Mouse (Mus musculus): ENCODE measurements around the gene Slc15a3. TPM values are rescaled to one million over a fixed set of nuclear protein-coding genes. Genes with fewer than 3 reads are reported as not detected.

The Slc15a3 gene
- polyA plus RNA-seq, 1 experiment: 6.7 TPM

DNA sequence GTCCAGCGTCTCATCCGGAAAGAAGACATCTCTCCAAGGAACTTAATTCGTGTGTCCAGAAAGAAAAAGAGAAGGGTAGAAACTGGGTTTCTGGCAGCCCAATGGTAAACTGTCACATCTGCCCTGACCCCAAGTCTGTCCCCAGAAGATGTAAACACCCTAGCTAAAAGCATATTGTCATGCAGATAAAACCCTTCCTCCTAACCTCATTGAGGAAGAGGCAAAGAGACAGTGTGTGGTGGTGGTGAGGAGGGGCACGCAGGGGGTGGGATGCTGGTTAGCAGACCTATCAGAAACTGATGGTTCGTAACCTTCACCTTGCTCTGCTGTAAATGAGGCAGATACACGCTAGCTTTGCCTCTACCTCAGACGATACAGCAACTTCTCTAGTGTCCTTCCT, 18.2 kb upstream of the Slc15a3 start:
- Histone ChIP-seq H3K36me3 (ENCODE audit: control insufficient read depth, insufficient read depth, low read length) (no peaks in the 10 kb centered on the region), H3K27me3 (replicated peaks; ENCODE audit: control insufficient read depth, insufficient read depth, low read length) (no peaks in the 10 kb centered on the region), H3K4me3 (ENCODE audit: insufficient read depth, low read depth, low read length) (no peak overlapping the region), H3K27ac (ENCODE audit: insufficient read depth, low read depth, low read length) (no peak overlapping the region), H3K4me1 (ENCODE audit: control insufficient read depth, insufficient read depth, low read length) (no peaks in the 10 kb centered on the region)
- 76% methylated on average over 7 of the region's 7 CpGs for WGBS
- TF ChIP-seq POLR2A (IDR thresholded peaks at IDR 0.05; ENCODE audit: low read depth, low read length): no peak
- TF ChIP-seq CTCF (conservative IDR thresholded peaks at IDR 0.05; ENCODE audit: insufficient read depth, insufficient read length, low read depth, low read length): no peak
- no peak for DNase-seq

DNA sequence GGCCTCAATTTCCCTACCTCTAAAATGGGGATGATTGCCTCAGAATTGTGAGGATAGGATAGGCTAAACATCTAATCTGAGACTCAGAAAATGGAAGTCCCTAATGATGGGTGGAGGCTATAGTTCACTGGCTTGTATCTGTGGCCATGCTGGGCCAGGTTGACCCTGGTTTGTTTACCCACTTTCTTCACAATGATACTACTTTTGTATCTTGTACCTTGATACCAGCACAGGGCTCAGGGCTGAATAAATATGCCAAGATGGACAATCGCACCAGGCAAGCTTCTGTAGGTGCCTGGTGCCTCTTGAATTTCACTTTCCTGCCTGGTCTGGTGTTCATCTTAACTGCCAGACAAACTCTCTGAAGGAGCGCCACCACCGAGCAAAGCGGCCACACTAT, 17.0 kb upstream of the Slc15a3 start:
- DNase-seq: no peak
- Histone ChIP-seq H3K36me3 (ENCODE audit: control insufficient read depth, insufficient read depth, low read length) (no peaks in the 10 kb centered on the region), H3K27ac (ENCODE audit: insufficient read depth, low read depth, low read length) (no peak overlapping the region), H3K4me3 (ENCODE audit: insufficient read depth, low read depth, low read length) (no peak overlapping the region), H3K4me1 (ENCODE audit: control insufficient read depth, insufficient read depth, low read length) (no peaks in the 10 kb centered on the region), H3K27me3 (replicated peaks; ENCODE audit: control insufficient read depth, insufficient read depth, low read length) (no peaks in the 10 kb centered on the region)
- 95% methylated on average over 4 of the region's 4 CpGs for WGBS
- no peak for TF ChIP-seq CTCF (conservative IDR thresholded peaks at IDR 0.05; ENCODE audit: insufficient read depth, insufficient read length, low read depth, low read length)
- TF ChIP-seq POLR2A (IDR thresholded peaks at IDR 0.05; ENCODE audit: low read depth, low read length): no peak

DNA sequence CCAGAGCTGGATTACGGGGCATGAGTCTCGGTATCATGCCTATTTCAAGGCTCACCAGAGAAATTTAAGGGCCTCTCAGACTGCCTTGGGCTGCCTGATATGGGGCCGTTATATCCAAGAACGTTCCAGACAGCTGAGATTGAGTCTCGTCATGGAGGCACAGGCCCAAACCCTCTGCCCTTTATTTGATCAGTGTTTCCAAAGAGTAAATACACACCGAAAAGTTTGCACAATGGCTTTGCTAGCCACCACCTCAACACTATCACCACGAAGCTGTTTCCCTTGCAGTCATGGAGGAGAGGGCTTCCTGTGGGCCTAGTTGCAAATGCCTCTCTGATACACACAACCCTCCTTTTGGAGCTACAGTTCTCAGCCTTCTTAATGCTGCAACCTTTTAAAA, 15.5 kb upstream of the Slc15a3 start:
- WGBS: 85% methylated on average over 7 of the region's 7 CpGs
- Histone ChIP-seq H3K4me3 (ENCODE audit: insufficient read depth, low read depth, low read length) (no peak overlapping the region), H3K27me3 (replicated peaks; ENCODE audit: control insufficient read depth, insufficient read depth, low read length) (no peaks in the 10 kb centered on the region), H3K4me1 (ENCODE audit: control insufficient read depth, insufficient read depth, low read length) (no peaks in the 10 kb centered on the region), H3K27ac (ENCODE audit: insufficient read depth, low read depth, low read length) (no peak overlapping the region), H3K36me3 (ENCODE audit: control insufficient read depth, insufficient read depth, low read length) (no peaks in the 10 kb centered on the region)
- no peak for TF ChIP-seq CTCF (conservative IDR thresholded peaks at IDR 0.05; ENCODE audit: insufficient read depth, insufficient read length, low read depth, low read length)
- no peak for TF ChIP-seq POLR2A (IDR thresholded peaks at IDR 0.05; ENCODE audit: low read depth, low read length)
- DNase-seq: no peak

DNA sequence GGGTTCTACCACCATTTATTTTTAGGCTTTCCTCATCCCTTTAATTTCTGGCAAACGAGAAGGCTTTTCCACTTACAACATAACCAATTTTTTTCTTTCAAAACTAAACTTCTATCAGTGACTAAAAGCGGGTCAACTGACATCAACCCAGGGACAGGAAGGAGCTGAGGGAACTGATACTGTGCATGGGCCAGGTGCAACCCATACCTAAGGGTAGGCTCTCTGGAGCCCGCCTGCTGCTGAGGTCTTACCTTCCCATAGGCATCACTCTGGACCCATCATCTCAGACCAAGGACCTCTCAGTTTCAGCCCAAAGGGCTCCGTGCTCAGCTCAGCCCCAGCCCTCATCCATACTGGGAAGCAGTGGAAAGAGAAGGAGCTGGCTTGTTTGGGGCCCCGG, 11.2 kb upstream of the Slc15a3 start:
- no peaks in the 10 kb centered on the region for H3K4me1 ChIP-seq (ENCODE audit: control insufficient read depth, insufficient read depth, low read length)
- no peaks in the 10 kb centered on the region for H3K36me3 ChIP-seq (ENCODE audit: control insufficient read depth, insufficient read depth, low read length)
- H3K4me3 ChIP-seq (ENCODE audit: insufficient read depth, low read depth, low read length): no peak overlapping the region
- DNase-seq: no peak
- no peaks in the 10 kb centered on the region for H3K27me3 ChIP-seq (replicated peaks; ENCODE audit: control insufficient read depth, insufficient read depth, low read length)
- WGBS: 92% methylated on average over 5 of the region's 5 CpGs
- no peak overlapping the region for H3K27ac ChIP-seq (ENCODE audit: insufficient read depth, low read depth, low read length)
- TF ChIP-seq POLR2A (IDR thresholded peaks at IDR 0.05; ENCODE audit: low read depth, low read length) (no peak), CTCF (conservative IDR thresholded peaks at IDR 0.05; ENCODE audit: insufficient read depth, insufficient read length, low read depth, low read length) (no peak)

DNA sequence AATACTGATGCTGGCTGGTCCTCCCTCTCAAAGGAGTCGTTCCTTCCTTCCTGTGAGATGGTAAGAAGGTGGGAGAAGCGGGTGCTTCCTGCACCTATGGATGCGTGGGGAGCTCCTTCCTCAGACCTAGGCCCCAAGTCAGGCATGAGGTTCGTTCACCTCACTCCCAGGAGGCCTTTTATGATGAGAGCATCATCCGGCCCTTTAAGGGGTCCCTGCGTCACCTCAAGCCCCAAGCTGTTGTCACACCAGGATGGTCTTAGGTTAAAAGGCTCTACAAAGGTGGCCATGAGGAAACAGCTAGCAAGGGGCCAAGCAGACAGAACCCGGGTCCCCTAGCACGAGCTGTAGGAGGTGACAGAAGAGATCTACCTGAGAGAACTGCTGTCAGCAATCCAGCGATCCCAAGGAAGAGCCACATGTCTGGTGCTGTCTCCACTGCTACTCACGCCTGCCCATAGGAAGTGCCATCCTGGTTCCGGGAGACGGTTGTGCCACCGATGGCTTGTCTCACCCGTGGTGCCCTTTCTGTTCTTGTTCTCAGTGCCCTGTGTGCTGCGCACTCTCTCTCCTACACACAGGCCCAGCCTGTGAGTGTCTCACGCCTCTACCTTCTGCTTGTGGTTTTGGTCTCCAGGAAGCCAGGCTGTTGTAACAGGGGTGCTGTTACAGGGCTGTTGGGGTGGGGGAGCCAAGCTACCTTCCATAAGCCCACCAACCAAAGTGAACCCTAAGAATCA, 9.9 kb upstream of the Slc15a3 start, which contains the start of gene Cd6:
TSS of gene Cd6 (minus strand) at position 623 of the 740 bp plus-strand sequence.
- Histone ChIP-seq H3K4me1 (ENCODE audit: control insufficient read depth, insufficient read depth, low read length) (no peaks in the 10 kb centered on the region), H3K4me3 (ENCODE audit: insufficient read depth, low read depth, low read length) (no peak within 1 kb of the TSS), H3K27me3 (replicated peaks; ENCODE audit: control insufficient read depth, insufficient read depth, low read length) (no peaks in the 10 kb centered on the region), H3K27ac (ENCODE audit: insufficient read depth, low read depth, low read length) (no peak within 1 kb of the TSS), H3K36me3 (ENCODE audit: control insufficient read depth, insufficient read depth, low read length) (no peaks in the 10 kb centered on the region)
- 91% methylated on average over 16 of the region's 16 CpGs for WGBS
- TF ChIP-seq CTCF (conservative IDR thresholded peaks at IDR 0.05; ENCODE audit: insufficient read depth, insufficient read length, low read depth, low read length) (no peak), POLR2A (IDR thresholded peaks at IDR 0.05; ENCODE audit: low read depth, low read length) (no peak)
- DNase-seq: no peak

DNA sequence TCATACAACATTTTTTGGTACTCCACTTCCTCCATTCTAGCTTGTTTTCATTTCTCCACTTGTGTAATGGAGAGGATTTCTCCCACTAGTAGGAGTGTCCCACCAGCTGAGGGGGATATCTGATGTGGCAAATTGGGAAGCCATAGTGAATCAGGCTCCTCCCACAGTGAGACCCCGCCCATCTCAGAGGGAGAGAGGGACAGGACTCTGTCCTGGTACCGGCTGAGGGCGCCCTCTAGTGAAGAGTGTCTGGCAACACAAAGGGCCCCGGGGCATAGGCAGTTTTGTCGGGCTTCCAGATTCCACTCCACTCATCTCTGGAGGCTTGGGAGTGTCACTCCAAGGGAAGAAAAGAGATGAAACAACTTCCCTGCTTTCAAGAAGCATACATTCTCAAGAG, 8.1 kb upstream of the Slc15a3 start:
- H3K27me3 ChIP-seq (replicated peaks; ENCODE audit: control insufficient read depth, insufficient read depth, low read length): no peaks in the 10 kb centered on the region
- no peak overlapping the region for H3K4me3 ChIP-seq (ENCODE audit: insufficient read depth, low read depth, low read length)
- WGBS: 8% methylated on average over 5 of the region's 5 CpGs
- H3K27ac ChIP-seq (ENCODE audit: insufficient read depth, low read depth, low read length): no peak overlapping the region
- TF ChIP-seq POLR2A (IDR thresholded peaks at IDR 0.05; ENCODE audit: low read depth, low read length) (no peak), CTCF (conservative IDR thresholded peaks at IDR 0.05; ENCODE audit: insufficient read depth, insufficient read length, low read depth, low read length) (peak; percentile 63)
- DNase-seq: peak; percentile 59
- no peaks in the 10 kb centered on the region for H3K36me3 ChIP-seq (ENCODE audit: control insufficient read depth, insufficient read depth, low read length)
- no peaks in the 10 kb centered on the region for H3K4me1 ChIP-seq (ENCODE audit: control insufficient read depth, insufficient read depth, low read length)

DNA sequence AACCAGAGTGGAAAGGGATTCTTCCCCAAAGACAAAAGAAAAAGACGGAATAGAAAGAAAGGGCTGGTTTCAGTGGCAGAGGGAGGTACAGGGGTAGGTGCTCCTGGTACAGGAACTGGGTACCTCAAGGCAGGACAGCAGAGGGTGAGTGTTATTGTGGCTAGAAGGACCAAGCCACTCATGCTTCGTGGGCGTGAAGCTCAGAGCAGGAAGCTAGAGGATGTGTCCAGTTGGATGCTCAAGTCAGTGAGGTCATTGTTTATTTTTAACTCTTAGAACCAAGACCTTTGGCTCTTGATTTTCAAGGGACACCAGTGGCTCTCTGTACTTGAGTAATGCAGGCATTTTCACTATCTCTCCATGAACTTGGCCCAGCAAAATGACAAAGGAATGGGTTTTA, 7.5 kb upstream of the Slc15a3 start:
- no peak overlapping the region for H3K27ac ChIP-seq (ENCODE audit: insufficient read depth, low read depth, low read length)
- no peaks in the 10 kb centered on the region for H3K27me3 ChIP-seq (replicated peaks; ENCODE audit: control insufficient read depth, insufficient read depth, low read length)
- no peak for DNase-seq
- no peaks in the 10 kb centered on the region for H3K36me3 ChIP-seq (ENCODE audit: control insufficient read depth, insufficient read depth, low read length)
- no peak overlapping the region for H3K4me3 ChIP-seq (ENCODE audit: insufficient read depth, low read depth, low read length)
- TF ChIP-seq CTCF (conservative IDR thresholded peaks at IDR 0.05; ENCODE audit: insufficient read depth, insufficient read length, low read depth, low read length) (no peak), POLR2A (IDR thresholded peaks at IDR 0.05; ENCODE audit: low read depth, low read length) (no peak)
- WGBS: 57% methylated on average over 3 of the region's 3 CpGs
- H3K4me1 ChIP-seq (ENCODE audit: control insufficient read depth, insufficient read depth, low read length): no peaks in the 10 kb centered on the region

Data from kidney, adult 2 months (tissue).